Mouse (Mus musculus): Measurements from ENCODE around the gene Arntl2.

- no peak for TF ChIP-seq TAL1 (IDR thresholded peaks at IDR 0.05; ENCODE audit: low read length)
- no peak for TF ChIP-seq GATA1 (IDR thresholded peaks at IDR 0.05; ENCODE audit: low read length)
These were observed 86.3 kb downstream of the Arntl2 start for GRCm38 (mm10) chr6:146881896-146882770.
